Mouse (Mus musculus) heart, adult 18-20 months (tissue): ENCODE data around the gene Madcam1. TPM values are rescaled to one million over a fixed set of nuclear protein-coding genes. Genes with fewer than 3 reads are reported as not detected.
A peak's percentile ranks its signal among the peaks of the same experiment; 100 is the strongest.

Experiments
- DNase-seq, 2 experiments: peaks; one replicate each; pipeline ENCODE4 v3.0.0; 2021 to 2022; ENCODE audit warnings: mixed read lengths in 1 of 2
- total RNA-seq, 2 experiments: library from RNA; stranded (reverse); gene quantifications; 2 replicates each; pipeline ENCODE4 v1.2.3; 2021

The Madcam1 gene
- total RNA-seq, 2 experiments from 2014 or later: 0.21 TPM; not detected in 1

DNA sequence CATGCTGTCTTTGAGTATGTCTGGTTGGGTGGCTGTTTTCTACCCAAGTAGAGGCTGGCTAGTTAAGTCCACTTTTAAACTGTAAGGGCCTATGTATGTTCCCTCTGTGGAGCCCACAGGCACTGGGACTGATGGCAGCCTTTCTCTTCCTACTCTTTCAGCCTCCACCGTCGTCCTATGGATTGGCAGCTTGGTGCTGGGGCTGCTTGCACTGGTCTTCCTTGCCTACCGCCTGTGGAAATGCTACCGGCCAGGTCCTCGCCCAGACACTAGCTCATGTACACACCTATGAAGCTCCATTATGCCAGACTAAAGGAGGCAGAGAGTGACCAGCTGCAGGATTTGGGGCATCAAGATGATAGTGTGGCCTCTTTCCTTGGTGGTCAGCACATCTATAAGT is 3.7 kb downstream of the Madcam1 start:
- no peak for DNase-seq

DNA sequence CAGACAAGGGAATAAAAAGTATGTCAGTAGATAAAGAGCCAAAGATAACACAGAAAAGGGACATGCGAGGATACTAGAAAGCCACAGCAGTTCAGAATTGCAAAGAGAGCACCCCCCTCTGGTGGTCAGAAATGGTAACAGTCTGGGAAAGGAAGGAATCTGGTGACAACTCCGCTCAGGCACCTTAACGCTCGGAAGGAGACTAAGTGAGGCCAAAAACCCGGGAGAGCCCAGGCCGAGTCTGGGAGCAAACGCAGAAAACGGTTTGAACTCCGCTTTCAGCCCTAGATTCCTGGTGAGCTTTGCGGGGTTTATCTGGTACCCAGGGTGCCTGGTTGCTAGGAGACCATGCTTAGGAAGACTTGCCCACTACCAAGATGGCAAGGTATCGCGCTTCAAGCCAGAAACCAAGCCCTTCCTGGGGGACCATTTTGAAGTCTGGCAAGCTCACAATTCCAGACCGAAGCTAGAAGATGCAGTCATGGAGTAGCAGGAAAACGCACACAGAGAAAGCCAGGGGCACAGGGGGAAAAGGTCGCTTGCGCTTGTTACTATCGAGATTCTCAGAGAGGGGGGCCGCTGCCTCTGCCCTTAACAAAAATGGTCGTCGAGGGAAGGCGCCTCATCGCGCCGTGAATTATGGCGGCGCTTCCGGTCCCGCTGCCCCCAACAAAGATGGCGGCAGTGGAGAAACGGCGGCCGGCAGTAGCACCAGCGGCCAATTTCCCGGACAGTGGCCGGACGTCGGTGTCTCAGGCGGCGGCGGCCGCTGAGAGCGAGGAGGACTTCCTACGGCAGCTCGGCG is 4.6 kb downstream of the Madcam1 start, which contains the start of gene Tpgs1:
Gene Tpgs1, plus strand, starts transcription at position 599 of the 805 bp plus-strand sequence.
- peak; percentile 92 to 95 for DNase-seq

- peak; percentile 75 to 87 for DNase-seq
Observed at GRCm38 (mm10) chr10:79669576-79670057, 5.3 kb downstream of the Madcam1 start.

DNA sequence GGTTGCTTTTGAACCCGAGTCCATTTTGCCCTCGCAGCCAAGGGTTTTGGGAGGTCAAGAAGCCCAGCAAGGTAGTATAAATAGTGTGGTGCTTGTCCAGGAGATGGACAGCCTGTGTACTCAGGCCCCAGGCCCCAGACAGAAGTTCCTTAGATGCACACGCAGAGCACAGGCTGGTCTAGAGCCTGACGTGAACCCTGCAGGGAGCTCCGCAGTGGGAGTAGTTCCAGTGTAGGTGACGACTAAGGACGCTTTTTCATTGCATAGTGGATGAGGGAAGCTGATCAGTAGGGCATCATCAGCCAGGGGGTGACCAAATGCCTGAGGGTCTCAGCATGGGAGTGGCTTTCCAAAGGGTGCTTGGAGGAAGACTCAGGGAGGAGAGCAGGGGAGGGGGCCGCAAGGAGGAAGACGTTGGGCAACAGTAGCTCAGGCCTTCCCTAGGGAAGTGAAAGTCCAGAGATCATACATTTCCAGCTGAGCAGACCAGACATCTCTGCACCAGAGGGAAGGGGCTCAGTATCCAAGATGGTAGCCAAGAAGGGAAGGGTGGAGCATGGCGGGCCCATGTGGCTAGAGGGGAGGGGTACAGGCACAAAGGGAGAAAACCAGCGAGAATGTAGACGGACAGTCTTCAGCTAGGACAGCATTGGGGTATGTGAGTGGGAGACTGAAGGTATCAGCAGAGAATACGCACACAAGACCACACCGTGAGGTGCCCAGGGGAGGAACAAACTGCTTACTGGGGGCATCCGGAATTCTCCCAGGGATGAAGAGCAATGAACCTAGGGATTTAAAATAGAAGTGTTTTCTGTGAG is 5.9 kb downstream of the Madcam1 start:
- no peak for DNase-seq

- DNase-seq: no peak
Observed at GRCm38 (mm10) chr10:79671396-79672087, 7.2 kb downstream of the Madcam1 start.

- no peak for DNase-seq
Observed at GRCm38 (mm10) chr10:79672088-79672455, 7.7 kb downstream of the Madcam1 start.

GRCm38 (mm10) chr10:79673054-79673453 is 8.7 kb downstream of the Madcam1 start:
- no peak for DNase-seq

GRCm38 (mm10) chr10:79675346-79676035 is 11.1 kb downstream of the Madcam1 start:
- no peak for DNase-seq

- peak in 1 of 2 experiments; percentile 10 for DNase-seq
Observed at GRCm38 (mm10) chr10:79680606-79681495, 16.5 kb downstream of the Madcam1 start.

DNA sequence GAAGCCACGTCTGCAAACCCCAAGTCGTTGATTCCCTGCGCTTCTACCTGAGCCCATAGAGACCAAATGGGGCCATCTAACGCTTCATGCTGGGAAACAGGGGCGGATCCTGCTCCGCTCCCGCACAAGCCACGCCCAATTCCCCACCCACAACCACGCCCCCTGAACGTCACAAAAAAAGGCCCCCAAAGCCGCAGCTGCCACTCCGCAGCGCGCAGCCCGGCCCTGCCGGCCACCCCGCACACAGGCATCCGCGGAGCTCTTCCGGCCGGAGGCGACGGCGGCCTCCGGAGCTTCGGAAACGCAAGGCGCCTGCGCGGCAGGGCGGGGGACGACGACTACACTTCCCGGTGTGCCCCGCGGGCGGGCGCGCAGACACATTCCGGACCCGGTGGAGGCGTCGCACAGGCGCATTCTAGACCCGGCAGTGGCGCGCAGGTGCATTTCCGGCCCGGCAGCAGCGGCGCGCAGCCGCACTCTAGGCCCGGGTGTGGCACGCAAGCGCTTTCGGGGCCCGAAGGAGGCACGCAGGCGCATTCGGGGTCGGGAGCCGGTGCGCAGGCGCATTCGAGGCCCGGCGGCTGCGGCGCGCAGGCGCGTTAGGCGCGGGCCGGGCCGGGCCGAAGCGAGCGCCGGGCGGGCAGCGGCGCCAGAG is 17.4 kb downstream of the Madcam1 start, which contains the start of gene Cdc34:
Gene Cdc34, plus strand, starts transcription at position 605 of the 655 bp plus-strand sequence.
- DNase-seq: peak; percentile 99 to 100

GRCm38 (mm10) chr10:79682551-79682915 is 18.2 kb downstream of the Madcam1 start:
- DNase-seq: no peak

DNA sequence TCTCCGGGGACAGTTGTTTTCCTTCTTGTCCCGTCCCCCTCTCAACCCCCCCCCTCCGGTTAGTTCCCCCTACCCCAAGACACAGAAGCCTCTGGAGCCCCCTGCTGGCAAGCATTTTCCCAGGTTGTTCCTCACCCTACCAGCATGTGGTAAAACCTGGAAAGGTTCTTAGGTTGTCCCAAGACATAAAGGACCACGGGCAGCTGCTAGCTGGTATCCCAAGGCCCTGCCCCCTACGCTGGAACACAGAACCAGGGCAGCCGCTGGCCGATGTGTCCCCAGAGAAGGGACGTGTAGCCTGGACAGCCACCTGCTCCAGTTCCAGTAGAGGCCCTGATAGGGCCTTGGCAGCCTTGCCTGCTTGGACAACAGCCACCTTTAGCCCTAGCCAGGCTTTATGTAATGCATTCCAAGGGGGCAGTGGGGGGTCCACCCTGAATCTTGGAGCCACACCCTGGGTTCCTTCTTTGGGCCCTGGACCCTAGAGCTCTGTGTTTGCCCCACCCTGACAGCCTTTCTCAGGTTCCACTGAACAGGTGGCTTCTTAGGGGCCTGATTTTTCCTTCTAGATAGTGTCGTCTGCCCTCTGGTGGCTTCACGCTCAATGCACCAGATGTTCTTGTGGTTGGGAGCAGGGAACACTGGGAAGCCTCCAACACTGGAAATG is 18.7 kb downstream of the Madcam1 start:
- DNase-seq: peak; percentile 73 to 76

- DNase-seq: peak; percentile 76 to 82
Observed at GRCm38 (mm10) chr10:79683726-79684640, 19.6 kb downstream of the Madcam1 start.

GRCm38 (mm10) chr10:79684770-79685600 is 20.6 kb downstream of the Madcam1 start:
- DNase-seq: no peak

DNA sequence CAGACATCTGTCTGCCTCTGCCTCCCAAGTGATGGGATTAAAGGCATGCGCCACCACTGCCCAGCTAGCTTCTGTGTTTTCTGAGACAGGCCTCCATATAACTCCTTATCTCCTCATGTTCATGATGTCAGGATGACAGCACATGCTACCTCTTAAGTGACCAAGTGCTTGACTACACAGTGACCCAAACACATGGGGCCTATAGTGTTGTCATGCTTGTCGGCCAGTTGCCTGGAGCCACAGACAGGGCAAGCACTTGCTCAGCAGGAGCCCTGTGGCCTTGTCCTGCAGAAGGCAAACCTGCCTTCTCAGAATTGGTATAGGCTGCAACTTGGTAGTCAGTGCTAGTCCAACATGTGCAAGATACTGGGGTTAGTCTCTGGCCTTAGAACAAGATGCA is 21.9 kb downstream of the Madcam1 start:
- no peak for DNase-seq

GRCm38 (mm10) chr10:79686691-79687090 is 22.3 kb downstream of the Madcam1 start:
- DNase-seq: peak; percentile 57 to 82

GRCm38 (mm10) chr10:79687513-79687912 is 23.2 kb downstream of the Madcam1 start:
- DNase-seq: no peak
